Mouse (Mus musculus) lung, postnatal 0 days (tissue): ENCODE measurements at regions not wholly inside any gene's neighbourhood (a gene's known extent, or its start where the extent isn't known, plus 50 kb on each side); places are given as distances from the start of the nearest gene placed in this dataset.

Source experiments
- CTCF ChIP-seq: IDR thresholded peaks from 2 replicates; pipeline ENCODE4 v1.5.1; 2016; ENCODE audit warnings: antibody characterized with exemption, mild to moderate bottlenecking
- EP300 ChIP-seq: IDR thresholded peaks from 2 replicates; pipeline ENCODE4 v1.6.1; 2016; ENCODE audit warnings: antibody characterized with exemption, mild to moderate bottlenecking, control low read depth

DNA sequence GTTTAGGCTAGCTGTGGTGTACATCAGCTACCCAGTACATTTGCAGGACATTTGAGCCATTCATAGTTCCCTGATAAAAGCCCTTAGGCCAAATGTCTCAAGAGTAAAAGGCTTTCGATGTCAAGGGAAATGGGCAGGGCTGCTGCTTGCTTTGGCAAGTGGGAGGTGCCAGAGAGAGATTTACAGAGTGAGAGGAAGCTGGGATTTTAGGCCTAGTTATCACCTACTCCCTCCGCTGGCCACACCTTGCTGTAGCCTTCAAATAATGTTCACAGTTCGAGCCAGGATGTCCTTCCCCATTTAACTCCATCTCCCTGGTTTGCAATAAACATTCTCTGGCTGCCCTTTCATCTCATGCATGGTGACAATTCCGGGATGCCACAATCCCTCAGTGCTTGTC, 527.2 kb upstream of the Btbd3 start:
- TF ChIP-seq CTCF (peak; percentile 30), EP300 (no peak)
